Mouse (Mus musculus) neural tube, embryonic 11.5 days (tissue): ENCODE results near the gene Nrsn2. TPM values are rescaled to one million over a fixed set of nuclear protein-coding genes. Genes with fewer than 3 reads are reported as not detected.

Experiments used
- ATAC-seq: fragments of 200-750 bp; cut with Nextera tagmentation; 2 replicates; pipeline ENCODE4 v1.8.0; 2017; ENCODE audit warnings: moderate number of reproducible peaks, mild to moderate bottlenecking, moderate TSS enrichment, moderate library complexity; ENCODE audit not compliant: insufficient read depth, low FRiP score, low TSS enrichment
- DNase-seq: peaks from one replicate; pipeline ENCODE4 v3.0.0-alpha.2; 2015; ENCODE audit warnings: low spot score
- H3K27ac ChIP-seq: fragments of 300-500 bp; sonication (generic); 2 replicates; pipeline ENCODE4 v1.5.1; 2014; ENCODE audit warnings: low read depth, mild to moderate bottlenecking, low read length
- H3K27me3 ChIP-seq: fragments of 300-500 bp; sonication (generic); 2 replicates; pipeline ENCODE4 v1.6.1; 2014; ENCODE audit warnings: mild to moderate bottlenecking, low read length, mixed read lengths; ENCODE audit not compliant: control insufficient read depth, insufficient read depth
- H3K36me3 ChIP-seq: fragments of 300-500 bp; sonication (generic); 2 replicates; pipeline ENCODE4 v1.6.1; 2014; ENCODE audit warnings: mild to moderate bottlenecking, low read length, moderate library complexity, mixed read lengths; ENCODE audit not compliant: control insufficient read depth, insufficient read depth
- H3K4me1 ChIP-seq: fragments of 300-500 bp; sonication (generic); 2 replicates; pipeline ENCODE4 v1.6.1; 2014; ENCODE audit warnings: low read length, mixed read lengths; ENCODE audit not compliant: control insufficient read depth, insufficient read depth
- H3K4me2 ChIP-seq: fragments of 300-500 bp; sonication (generic); 2 replicates; pipeline ENCODE4 v1.6.1; 2014; ENCODE audit warnings: low read depth, mild to moderate bottlenecking, moderate library complexity
- H3K4me3 ChIP-seq: fragments of 300-500 bp; sonication (generic); 2 replicates; pipeline ENCODE4 v1.5.1; 2014; ENCODE audit warnings: low read depth, low read length
- H3K9ac ChIP-seq: fragments of 300-500 bp; sonication (generic); 2 replicates; pipeline ENCODE4 v1.6.1; 2014; ENCODE audit warnings: mild to moderate bottlenecking, low read length
- H3K9me3 ChIP-seq: fragments of 300-500 bp; sonication (generic); 2 replicates; pipeline ENCODE4 v1.6.1; 2016; ENCODE audit warnings: low read length; ENCODE audit not compliant: control insufficient read depth
- WGBS: fragments of 180-500 bp; shearing (Covaris S2); extraction: QIAGEN DNeasy Blood & Tissue Kit; methylation state at CpG from one replicate; pipeline ENCODE4 v1.1.7; 2014; 5-methylcytosine and 5-hydroxymethylcytosine counted together
- polyA plus RNA-seq: library from polyadenylated mRNA; unstranded; fragments of >200 nt; fragmentation: Nextera tagmentation; extraction: Ambion mirVana; gene quantifications from 2 replicates; pipeline ENCODE4 v1.2.1, GENCODE M21; 2014

The Nrsn2 gene
- polyA plus RNA-seq, 1 experiment from 2014 or later, result 7.6 TPM

- H3K4me2 ChIP-seq, result no peak overlapping the region
- no peak overlapping the region for H3K9ac ChIP-seq
- H3K27ac ChIP-seq, result no peak overlapping the region
- no peaks in the 10 kb centered on the region for H3K9me3 ChIP-seq
- no peak overlapping the region for H3K4me3 ChIP-seq
- H3K36me3 ChIP-seq, result peaks cover 16% of the 10 kb centered on the region
- H3K4me1 ChIP-seq, result peaks cover 8% of the 10 kb centered on the region
- no peak for DNase-seq
- ATAC-seq, result no peak
- no peaks in the 10 kb centered on the region for H3K27me3 ChIP-seq
- 82% methylated on average over 5 of the region's 5 CpGs for WGBS
These were observed 48.5 kb downstream of the Nrsn2 start for GRCm38 (mm10) chr2:152327980-152328379.

GRCm38 (mm10) chr2:152326654-152327053 is 49.8 kb downstream of the Nrsn2 start:
- H3K36me3 ChIP-seq, result peaks cover 18% of the 10 kb centered on the region
- no peak for DNase-seq
- peaks cover 6% of the 10 kb centered on the region for H3K4me1 ChIP-seq

GRCm38 (mm10) chr2:152326157-152326556 is 50.3 kb downstream of the Nrsn2 start:
- Histone ChIP-seq H3K27ac (no peak overlapping the region), H3K9ac (no peak overlapping the region), H3K27me3 (no peaks in the 10 kb centered on the region), H3K9me3 (no peaks in the 10 kb centered on the region), H3K4me3 (no peak overlapping the region), H3K36me3 (peaks cover 18% of the 10 kb centered on the region), H3K4me1 (0 out of 2 replicates have a peak, but pooled peaks cover 2% of the 10 kb centered on the region), H3K4me2 (no peak overlapping the region)
- 93% methylated on average over 13 of the region's 13 CpGs for WGBS
- DNase-seq, result no peak
- no peak for ATAC-seq

More at GRCm38 (mm10) chr2:152326654-152327053, 49.8 kb downstream of the Nrsn2 start:
- 89% methylated on average over 8 of the region's 8 CpGs for WGBS
- no peak overlapping the region for H3K27ac ChIP-seq
- H3K9ac ChIP-seq, result no peak overlapping the region
- H3K4me2 ChIP-seq, result no peak overlapping the region
- no peaks in the 10 kb centered on the region for H3K9me3 ChIP-seq
- no peaks in the 10 kb centered on the region for H3K27me3 ChIP-seq
- no peak overlapping the region for H3K4me3 ChIP-seq
- no peak for ATAC-seq

- WGBS, result 93% methylated on average over 3 of the region's 3 CpGs
- H3K27me3 ChIP-seq, result no peaks in the 10 kb centered on the region
These were observed 51.6 kb downstream of the Nrsn2 start for GRCm38 (mm10) chr2:152324842-152325241.

GRCm38 (mm10) chr2:152323971-152324370 is 52.5 kb downstream of the Nrsn2 start:
- H3K4me3 ChIP-seq, result no peak overlapping the region
- H3K9me3 ChIP-seq, result no peaks in the 10 kb centered on the region
- no peaks in the 10 kb centered on the region for H3K27me3 ChIP-seq
- DNase-seq (no peak), ATAC-seq (no peak)
- H3K36me3 ChIP-seq, result peaks cover 16% of the 10 kb centered on the region
- WGBS, result 92% methylated on average over 14 of the region's 14 CpGs
- H3K4me1 ChIP-seq, result no peaks in the 10 kb centered on the region
- H3K27ac ChIP-seq, result no peak overlapping the region
- H3K4me2 ChIP-seq, result no peak overlapping the region
- no peak overlapping the region for H3K9ac ChIP-seq

More at GRCm38 (mm10) chr2:152324842-152325241, 51.6 kb downstream of the Nrsn2 start:
- no peak overlapping the region for H3K9ac ChIP-seq
- DNase-seq (no peak), ATAC-seq (no peak)
- H3K9me3 ChIP-seq, result no peaks in the 10 kb centered on the region
- peaks cover 18% of the 10 kb centered on the region for H3K36me3 ChIP-seq
- no peak overlapping the region for H3K27ac ChIP-seq
- H3K4me1 ChIP-seq, result no peaks in the 10 kb centered on the region
- no peak overlapping the region for H3K4me3 ChIP-seq
- no peak overlapping the region for H3K4me2 ChIP-seq

GRCm38 (mm10) chr2:152322198-152322597 is 54.2 kb downstream of the Nrsn2 start:
- ATAC-seq (no peak), DNase-seq (no peak)
- Histone ChIP-seq H3K36me3 (peaks cover 22% of the 10 kb centered on the region), H3K4me2 (no peak overlapping the region), H3K9ac (no peak overlapping the region; the same call in 1 of the 2 replicates), H3K4me3 (no peak overlapping the region), H3K4me1 (no peaks in the 10 kb centered on the region), H3K27me3 (no peaks in the 10 kb centered on the region), H3K27ac (no peak overlapping the region), H3K9me3 (no peaks in the 10 kb centered on the region)
- 94% methylated on average over 6 of the region's 6 CpGs for WGBS

- peaks cover 24% of the 10 kb centered on the region for H3K36me3 ChIP-seq
- no peak for ATAC-seq
- no peak overlapping the region for H3K27ac ChIP-seq
These were observed 54.9 kb downstream of the Nrsn2 start for GRCm38 (mm10) chr2:152321558-152321957.

More at GRCm38 (mm10) chr2:152321558-152321957, 54.9 kb downstream of the Nrsn2 start:
- Histone ChIP-seq H3K9ac (no peak overlapping the region), H3K9me3 (no peaks in the 10 kb centered on the region), H3K4me1 (no peaks in the 10 kb centered on the region), H3K27me3 (no peaks in the 10 kb centered on the region), H3K4me3 (no peak overlapping the region), H3K4me2 (no peak overlapping the region)
- 86% methylated on average over 5 of the region's 5 CpGs for WGBS
- no peak for DNase-seq

Other genes with a start within 250 kb of the Nrsn2 start
- gene Tcf15, start 233.1 kb downstream of the Nrsn2 start, polyA plus RNA-seq, result 40.9 and 41.0 TPM in 2 replicates
- 62.8 and 68.4 TPM in 2 replicates for gene Csnk2a1, start 149.8 kb downstream of the Nrsn2 start, polyA plus RNA-seq
- 30.0 and 30.4 TPM in 2 replicates for gene Tbc1d20, start 82.8 kb downstream of the Nrsn2 start, polyA plus RNA-seq
- 69.2 and 77.8 TPM in 2 replicates for gene Rbck1, start 44.0 kb downstream of the Nrsn2 start, polyA plus RNA-seq
- 1.1 and 1.4 TPM in 2 replicates for gene Trib3, start 32.6 kb downstream of the Nrsn2 start, polyA plus RNA-seq
- 19.1 and 21.4 TPM in 2 replicates for gene Sox12, start 21.4 kb upstream of the Nrsn2 start, polyA plus RNA-seq
- 52.7 and 55.2 TPM in 2 replicates for gene Zcchc3, start 38.4 kb upstream of the Nrsn2 start, polyA plus RNA-seq
- 0.22 and 0.52 TPM in 2 replicates for gene 6820408C15Rik, start 38.9 kb upstream of the Nrsn2 start, polyA plus RNA-seq
- not detected in 2 replicates for gene Defb23, start 88.0 kb upstream of the Nrsn2 start, polyA plus RNA-seq
- gene Defb20, start 100.4 kb upstream of the Nrsn2 start, polyA plus RNA-seq, result not detected in 2 replicates
- gene Defb22, start 113.5 kb upstream of the Nrsn2 start, polyA plus RNA-seq, result not detected in 2 replicates
- gene Defb26, start 135.1 kb upstream of the Nrsn2 start, polyA plus RNA-seq, result not detected in 2 replicates
- gene Defb28, start 141.6 kb upstream of the Nrsn2 start, polyA plus RNA-seq, result not detected in 2 replicates
- gene Defb29, start 163.5 kb upstream of the Nrsn2 start, polyA plus RNA-seq, result not detected in 2 replicates
- not detected in 2 replicates for gene Gm17416, start 192.7 kb upstream of the Nrsn2 start, polyA plus RNA-seq
- not detected in 2 replicates for gene Defb21, start 196.1 kb upstream of the Nrsn2 start, polyA plus RNA-seq
- not detected in 2 replicates for gene Defb19, start 203.7 kb upstream of the Nrsn2 start, polyA plus RNA-seq
- gene Defb45, start 222.8 kb upstream of the Nrsn2 start, polyA plus RNA-seq, result not detected in 2 replicates
- gene Defb36, start 227.7 kb upstream of the Nrsn2 start, polyA plus RNA-seq, result not detected in 2 replicates
- not detected in 2 replicates for gene Defb25, start 246.4 kb upstream of the Nrsn2 start, polyA plus RNA-seq